In genomic region chr5:121961256-121961655, GRCm38 (mm10) we compare ENCODE assay signal across 20 mouse cellular contexts.
DNase-seq lines count a peak whose midpoint lies in the region; ATAC-seq and TF ChIP-seq lines count a peak whose summit lies in the region.
"Had no signal": no experiment of that assay in that cellular context is flagged by ENCODE, and none has a peak within 500 bp of the region (broad histone marks: within the 10 kb centered on the region; RNA-seq: fewer than 3 reads in every experiment).

No protein-coding gene starts in this region.

- 65% methylated on average over 8 of the region's 8 CpGs for WGBS in hindbrain, postnatal 0 days
- WGBS in hindbrain, embryonic 10.5 days, result 83% methylated on average over 8 of the region's 8 CpGs

- no peak overlapping the region for H3K4me2 ChIP-seq in hindbrain, postnatal 0 days (ENCODE audit: low read depth, low read length)
- H3K4me2 ChIP-seq: forebrain, embryonic 13.5 days; hindbrain, embryonic 15.5 days had no signal

- H3K27ac ChIP-seq in hindbrain, postnatal 0 days, result no peak overlapping the region
- no peak overlapping the region for H3K27ac ChIP-seq in hindbrain, embryonic 10.5 days
- H3K27ac ChIP-seq: forebrain, embryonic 13.5 days; heart, adult 2 months; hindbrain, embryonic 15.5 days had no signal

- H3K27me3 ChIP-seq in hindbrain, postnatal 0 days (ENCODE audit: insufficient read depth, low read length), result no peaks in the 10 kb centered on the region
- peaks cover 8% of the 10 kb centered on the region for H3K27me3 ChIP-seq in hindbrain, embryonic 10.5 days (ENCODE audit: insufficient read depth, poor library complexity, severe bottlenecking)
- H3K27me3 ChIP-seq: hindbrain, embryonic 15.5 days had no signal

- no peak overlapping the region for H3K9ac ChIP-seq in hindbrain, postnatal 0 days (replicated peaks; ENCODE audit: low read length)
- H3K9ac ChIP-seq: forebrain, embryonic 13.5 days; hindbrain, embryonic 15.5 days had no signal

- no peak for TF ChIP-seq CTCF in hindbrain, postnatal 0 days (IDR thresholded peaks at IDR 0.05; ENCODE audit: low read depth)

- peak; percentile 40 to 59 for DNase-seq in cerebellum, postnatal 10 days
- no peak for DNase-seq in cerebellum, postnatal 14 days
- DNase-seq in frontal cortex, postnatal 25 days (ENCODE audit: low spot score in 2 of 2), result no peak
- DNase-seq in hindbrain, postnatal 0 days (ENCODE audit: low spot score), result no peak
- DNase-seq in hindbrain, embryonic 10.5 days (ENCODE audit: low spot score), result no peak
- DNase-seq in retina, postnatal 1 day, result peak; percentile 30
- no peak for DNase-seq in retina, embryonic 14.5 days (ENCODE audit: low spot score)
- DNase-seq: adrenal gland, postnatal 10 days; B cell, adult 2 months; cerebellum, adult 11-12 months; cerebellum, adult 9-10 months; gastrocnemius, postnatal 14 days; heart, adult 2 months; heart, postnatal 14 days; kidney, adult 11 months had no signal

- H3K4me3 ChIP-seq in hindbrain, postnatal 0 days (ENCODE audit: low read length), result no peak overlapping the region
- H3K4me3 ChIP-seq in hindbrain, embryonic 10.5 days, result no peak overlapping the region
- H3K4me3 ChIP-seq: forebrain, embryonic 13.5 days; heart, adult 2 months; hindbrain, embryonic 15.5 days had no signal

- no peaks in the 10 kb centered on the region; the same call in 1 of the 2 replicates for H3K4me1 ChIP-seq in hindbrain, postnatal 0 days (ENCODE audit: insufficient read depth, low read length)
- H3K4me1 ChIP-seq in hindbrain, embryonic 10.5 days (replicated peaks), result peaks cover 48% of the 10 kb centered on the region

- H3K36me3 ChIP-seq in hindbrain, postnatal 0 days (ENCODE audit: insufficient read depth, low read length), result no peaks in the 10 kb centered on the region
- no peaks in the 10 kb centered on the region for H3K36me3 ChIP-seq in hindbrain, embryonic 10.5 days
- H3K36me3 ChIP-seq: G1E; hindbrain, embryonic 15.5 days had no signal

- no peaks in the 10 kb centered on the region for H3K9me3 ChIP-seq in hindbrain, postnatal 0 days (ENCODE audit: low read length)
- H3K9me3 ChIP-seq in hindbrain, embryonic 10.5 days, result no peaks in the 10 kb centered on the region
- H3K9me3 ChIP-seq: forebrain, embryonic 13.5 days; G1E; hindbrain, embryonic 15.5 days had no signal

- ATAC-seq in frontal cortex, adult (ENCODE audit: low TSS enrichment), result 0 out of 2 replicates have a peak, but pooled peaks have one; percentile 25
- ATAC-seq in hindbrain, postnatal 0 days, result peak; percentile 11; the same call in 1 of the 2 replicates
- ATAC-seq: CD4-positive, CD25-positive, alpha-beta regulatory T cell, adult 4 months; forebrain, embryonic 13.5 days had no signal

Comparison
In these comparisons a context has a peak if more than half of its experiments do, and no peak if none do; other contexts are left out.
1. DNase-seq: peak in cerebellum, postnatal 10 days (2 of 2) and retina, postnatal 1 day (single experiment); none in cerebellum, postnatal 14 days (0 of 2), frontal cortex, postnatal 25 days (0 of 2), hindbrain, postnatal 0 days (single experiment), hindbrain, embryonic 10.5 days (single experiment) and retina, embryonic 14.5 days (single experiment).